In genomic region chr5:98568481-98568880, GRCm38 (mm10) we compare ENCODE assay signal across 26 mouse cellular contexts. TPM values are rescaled to one million over a fixed set of nuclear protein-coding genes. Genes with fewer than 3 reads are reported as not detected.
"Had no signal": no experiment of that assay in that cellular context is flagged by ENCODE, and none has a peak within 500 bp of the region (broad histone marks: within the 10 kb centered on the region; RNA-seq: fewer than 3 reads in every experiment).

No protein-coding gene starts in this region.

- H3K4me3 ChIP-seq: kidney, embryonic 15.5 days; left cerebral cortex, adult 2 months; liver, embryonic 13.5 days; megakaryocyte, embryonic 14.5 days; midbrain, embryonic 10.5 days; neural tube, embryonic 12.5 days; neural tube, embryonic 15.5 days had no signal

- H3K27me3 ChIP-seq: kidney, embryonic 15.5 days; liver, embryonic 13.5 days; megakaryocyte, embryonic 14.5 days; neural tube, embryonic 12.5 days; neural tube, embryonic 15.5 days had no signal

- H3K4me1 ChIP-seq: liver, embryonic 13.5 days had no signal

- ATAC-seq: inflammation-experienced regulatory T-cells, adult 6 months had no signal

- H3K4me2 ChIP-seq: kidney, embryonic 15.5 days; liver, embryonic 13.5 days; neural tube, embryonic 12.5 days; neural tube, embryonic 15.5 days had no signal

- H3K9ac ChIP-seq: kidney, embryonic 15.5 days; liver, embryonic 13.5 days; neural tube, embryonic 12.5 days; neural tube, embryonic 15.5 days had no signal

- H3K9me3 ChIP-seq: kidney, embryonic 15.5 days; liver, embryonic 13.5 days; midbrain, embryonic 10.5 days; neural tube, embryonic 12.5 days; neural tube, embryonic 15.5 days had no signal

- DNase-seq: kidney, adult 11 months; kidney, adult 8-10 months; kidney, postnatal 10 days; kidney, postnatal 36 days; layer of hippocampus, postnatal 36 days; liver, embryonic 13.5 days; midbrain, embryonic 14.5 days; right cerebral cortex, adult 18-20 months; right cerebral cortex, postnatal 14 days; right cerebral cortex, postnatal 4 days; thymus, adult 18-20 months; thymus, postnatal 36 days had no signal

- H3K27ac ChIP-seq: left cerebral cortex, adult 2 months; liver, embryonic 13.5 days; midbrain, embryonic 10.5 days; neural tube, embryonic 12.5 days; neural tube, embryonic 15.5 days; stomach, postnatal 0 days had no signal

- H3K36me3 ChIP-seq: kidney, embryonic 15.5 days; liver, embryonic 13.5 days; midbrain, embryonic 10.5 days; neural tube, embryonic 12.5 days; neural tube, embryonic 15.5 days had no signal

RNA-seq across cellular contexts. Expression of gene Gm11111, which starts 16.0 kb away (rescaled TPM):
- polyA plus RNA-seq: inflammation-experienced regulatory T-cells, adult 6 months; kidney, embryonic 15.5 days; limb, embryonic 11.5 days; limb, embryonic 14.5 days; liver, adult 2 months; liver, embryonic 13.5 days; liver, embryonic 16.5 days; midbrain, embryonic 10.5 days; midbrain, embryonic 14.5 days; neural tube, embryonic 12.5 days; neural tube, embryonic 15.5 days; stomach, embryonic 14.5 days; stomach, postnatal 0 days; urinary bladder, adult 2 months had no signal
